Mouse (Mus musculus) intestine, embryonic 16.5 days (tissue): Measurements from ENCODE around the gene Dstn. TPM values are rescaled to one million over a fixed set of nuclear protein-coding genes. Genes with fewer than 3 reads are reported as not detected.

ENCODE experiments used
- ATAC-seq: fragments of 200-750 bp; cut with Nextera tagmentation; 2 replicates; pipeline ENCODE4 v1.8.0; 2017; ENCODE audit warnings: moderate TSS enrichment, moderate library complexity
- H3K27ac ChIP-seq: fragments of 300-500 bp; sonication (generic); 2 replicates; pipeline ENCODE4 v1.5.1; 2014; ENCODE audit warnings: mild to moderate bottlenecking, low read length
- H3K27me3 ChIP-seq: fragments of 300-500 bp; sonication (generic); replicated peaks from 2 replicates; pipeline ENCODE4 v1.6.1; 2014; ENCODE audit warnings: low read length, control low read depth, mixed read lengths; ENCODE audit not compliant: control insufficient read depth, insufficient read depth
- H3K36me3 ChIP-seq: fragments of 300-500 bp; sonication (generic); 2 replicates; pipeline ENCODE4 v1.6.1; 2014; ENCODE audit warnings: low read length, control low read depth; ENCODE audit not compliant: control insufficient read depth, insufficient read depth
- H3K4me1 ChIP-seq: fragments of 300-500 bp; sonication (generic); 2 replicates; pipeline ENCODE4 v1.6.1; 2014; ENCODE audit warnings: low read length, control low read depth, mixed read lengths; ENCODE audit not compliant: control insufficient read depth, insufficient read depth
- H3K4me2 ChIP-seq: fragments of 300-500 bp; sonication (generic); 2 replicates; pipeline ENCODE4 v1.6.1; 2014; ENCODE audit warnings: low read depth, low read length, control low read depth
- H3K4me3 ChIP-seq: fragments of 300-500 bp; sonication (generic); 2 replicates; pipeline ENCODE4 v1.5.1; 2014; ENCODE audit warnings: mild to moderate bottlenecking, low read length
- H3K9ac ChIP-seq: fragments of 300-500 bp; sonication (generic); 2 replicates; pipeline ENCODE4 v1.6.1; 2014; ENCODE audit warnings: low read depth, low read length
- H3K9me3 ChIP-seq: fragments of 300-500 bp; sonication (generic); 2 replicates; pipeline ENCODE4 v1.6.1; 2016; ENCODE audit warnings: low read length, control low read depth; ENCODE audit not compliant: control insufficient read depth
- WGBS: fragments of 180-500 bp; shearing (Covaris S2); extraction: QIAGEN DNeasy Blood & Tissue Kit; methylation state at CpG from one replicate; pipeline ENCODE4 v1.1.7; 2014; 5-methylcytosine and 5-hydroxymethylcytosine counted together
- polyA plus RNA-seq: library from polyadenylated mRNA; unstranded; fragments of >200 nt; fragmentation: Nextera tagmentation; extraction: Ambion mirVana; gene quantifications from 2 replicates; pipeline ENCODE4 v1.2.1, GENCODE M21; 2015

Dstn gene
- polyA plus RNA-seq, 1 experiment from 2014 or later: 822 TPM

GRCm38 (mm10) chr2:143969260-143969659 lies 54.1 kb downstream of the Dstn start:
- H3K9me3 ChIP-seq: no peaks in the 10 kb centered on the region
- no peak for ATAC-seq
- peaks cover 3% of the 10 kb centered on the region; the same call in 1 of the 2 replicates for H3K4me1 ChIP-seq
- H3K27me3 ChIP-seq: no peaks in the 10 kb centered on the region
- WGBS: 94% methylated on average over 7 of the region's 7 CpGs
- H3K27ac ChIP-seq: no peak overlapping the region
- H3K36me3 ChIP-seq: peaks cover 62% of the 10 kb centered on the region
- H3K9ac ChIP-seq: no peak overlapping the region
- H3K4me3 ChIP-seq: no peak overlapping the region
- H3K4me2 ChIP-seq: no peak overlapping the region

DNA sequence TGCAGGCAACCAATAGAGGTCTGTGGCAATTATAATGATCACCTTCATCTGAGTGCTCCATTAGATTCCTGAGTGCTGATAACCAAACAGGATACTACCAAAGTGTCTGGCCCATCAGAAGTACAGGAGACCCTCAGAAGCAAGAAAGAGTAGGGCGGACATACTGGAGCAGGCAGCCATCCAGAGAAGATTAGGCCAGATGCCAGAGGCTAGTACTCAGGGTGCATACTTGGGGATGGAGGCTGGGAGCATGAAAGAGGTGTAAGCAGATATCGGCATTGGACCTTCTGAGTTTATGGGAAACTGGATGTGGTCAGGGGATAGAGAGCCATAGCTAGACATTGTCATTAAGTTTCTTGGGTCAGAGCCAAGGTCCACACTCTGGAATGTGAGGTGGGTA lies 55.7 kb downstream of the Dstn start:
- H3K4me3 ChIP-seq: no peak overlapping the region
- no peak overlapping the region for H3K4me2 ChIP-seq
- ATAC-seq: no peak
- peaks cover 54% of the 10 kb centered on the region for H3K36me3 ChIP-seq
- WGBS: 84% methylated on average over 2 of the region's 2 CpGs
- H3K27ac ChIP-seq: no peak overlapping the region
- no peak overlapping the region for H3K9ac ChIP-seq
- peaks cover 3% of the 10 kb centered on the region; the same call in 1 of the 2 replicates for H3K4me1 ChIP-seq
- H3K27me3 ChIP-seq: no peaks in the 10 kb centered on the region
- H3K9me3 ChIP-seq: no peaks in the 10 kb centered on the region

GRCm38 (mm10) chr2:143971887-143972286 lies 56.8 kb downstream of the Dstn start:
- Histone ChIP-seq H3K4me2 (no peak overlapping the region), H3K27me3 (no peaks in the 10 kb centered on the region), H3K27ac (peak overlapping the region; percentile 71), H3K4me1 (peaks cover 3% of the 10 kb centered on the region; the same call in 1 of the 2 replicates), H3K36me3 (peaks cover 46% of the 10 kb centered on the region), H3K9me3 (no peaks in the 10 kb centered on the region), H3K4me3 (no peak overlapping the region), H3K9ac (no peak overlapping the region)
- ATAC-seq: peak; percentile 73
- WGBS: 82% methylated on average over 2 of the region's 2 CpGs

DNA sequence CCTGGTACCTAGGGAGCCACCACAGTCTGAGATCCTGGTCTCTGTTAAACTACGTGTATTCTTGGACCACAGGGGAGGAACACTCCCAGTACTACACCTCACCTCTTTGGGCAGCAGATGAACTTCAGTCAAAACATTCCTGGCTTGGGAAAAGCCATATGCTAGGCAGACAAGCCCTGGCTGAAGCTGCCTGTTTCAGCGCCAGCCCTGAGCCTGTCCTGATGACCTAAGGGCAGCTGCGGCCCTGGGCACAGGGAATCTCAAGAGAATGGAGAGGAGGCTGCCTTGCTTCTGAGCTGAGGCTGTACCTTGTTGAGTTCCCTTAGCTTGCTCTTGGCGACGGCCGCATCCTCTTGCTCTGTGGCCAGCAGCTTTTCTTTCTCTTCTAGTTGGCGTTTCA lies 58.0 kb downstream of the Dstn start:
- ATAC-seq: no peak
- Histone ChIP-seq H3K9me3 (no peaks in the 10 kb centered on the region), H3K27ac (no peak overlapping the region), H3K4me2 (no peak overlapping the region), H3K27me3 (no peaks in the 10 kb centered on the region), H3K4me3 (no peak overlapping the region), H3K36me3 (peaks cover 35% of the 10 kb centered on the region), H3K9ac (no peak overlapping the region), H3K4me1 (peaks cover 3% of the 10 kb centered on the region; the same call in 1 of the 2 replicates)
- 93% methylated on average over 7 of the region's 7 CpGs for WGBS

- Histone ChIP-seq H3K36me3 (peaks cover 29% of the 10 kb centered on the region), H3K9ac (no peak overlapping the region), H3K27ac (no peak overlapping the region), H3K27me3 (no peaks in the 10 kb centered on the region), H3K4me1 (peaks cover 9% of the 10 kb centered on the region; the same call in 1 of the 2 replicates), H3K4me2 (no peak overlapping the region), H3K9me3 (no peaks in the 10 kb centered on the region), H3K4me3 (no peak overlapping the region)
- no peak for ATAC-seq
- WGBS: 94% methylated on average over 5 of the region's 5 CpGs
These were observed 60.1 kb downstream of the Dstn start for GRCm38 (mm10) chr2:143975146-143975649.

DNA sequence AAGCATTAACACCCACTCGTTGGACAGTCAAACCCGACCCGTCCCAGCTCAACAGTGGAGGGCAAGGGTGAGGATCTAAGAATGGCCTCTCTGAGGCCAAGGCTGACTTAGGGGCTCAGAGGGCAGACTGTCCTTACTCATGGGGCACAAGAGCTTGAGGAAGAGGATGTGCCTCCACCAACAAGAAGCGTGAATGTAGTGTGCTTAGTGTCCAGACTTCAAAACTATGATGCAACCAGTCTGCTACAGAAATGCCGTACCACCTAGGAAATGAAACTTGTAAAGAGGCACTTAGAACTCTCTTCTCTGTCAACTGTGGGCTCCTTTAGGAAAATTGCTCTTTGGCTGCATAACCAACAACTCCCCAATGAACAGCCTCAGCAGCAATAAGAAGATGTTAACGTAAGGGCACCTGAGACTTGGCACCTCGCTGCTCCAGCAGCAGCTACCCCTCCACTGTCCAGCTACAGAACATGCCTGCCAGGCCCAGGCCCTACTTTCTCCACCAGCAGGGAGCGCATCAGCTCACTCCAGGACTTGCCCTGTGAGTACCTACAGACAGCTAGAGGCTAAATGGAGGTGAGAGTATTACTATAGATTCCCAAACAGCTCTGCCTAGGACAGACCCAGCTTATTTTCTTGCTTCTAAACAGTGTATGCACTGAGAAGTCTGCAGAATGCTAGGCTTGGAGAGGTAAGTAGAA lies 63.5 kb downstream of the Dstn start:
- Histone ChIP-seq H3K36me3 (peaks cover 3% of the 10 kb centered on the region; the same call in 1 of the 2 replicates), H3K9ac (no peak overlapping the region), H3K4me3 (no peak overlapping the region), H3K27me3 (no peaks in the 10 kb centered on the region), H3K4me1 (0 out of 2 replicates have a peak, but pooled peaks cover 6% of the 10 kb centered on the region), H3K27ac (no peak overlapping the region), H3K9me3 (no peaks in the 10 kb centered on the region), H3K4me2 (no peak overlapping the region)
- 92% methylated on average over 8 of the region's 8 CpGs for WGBS
- no peak for ATAC-seq

DNA sequence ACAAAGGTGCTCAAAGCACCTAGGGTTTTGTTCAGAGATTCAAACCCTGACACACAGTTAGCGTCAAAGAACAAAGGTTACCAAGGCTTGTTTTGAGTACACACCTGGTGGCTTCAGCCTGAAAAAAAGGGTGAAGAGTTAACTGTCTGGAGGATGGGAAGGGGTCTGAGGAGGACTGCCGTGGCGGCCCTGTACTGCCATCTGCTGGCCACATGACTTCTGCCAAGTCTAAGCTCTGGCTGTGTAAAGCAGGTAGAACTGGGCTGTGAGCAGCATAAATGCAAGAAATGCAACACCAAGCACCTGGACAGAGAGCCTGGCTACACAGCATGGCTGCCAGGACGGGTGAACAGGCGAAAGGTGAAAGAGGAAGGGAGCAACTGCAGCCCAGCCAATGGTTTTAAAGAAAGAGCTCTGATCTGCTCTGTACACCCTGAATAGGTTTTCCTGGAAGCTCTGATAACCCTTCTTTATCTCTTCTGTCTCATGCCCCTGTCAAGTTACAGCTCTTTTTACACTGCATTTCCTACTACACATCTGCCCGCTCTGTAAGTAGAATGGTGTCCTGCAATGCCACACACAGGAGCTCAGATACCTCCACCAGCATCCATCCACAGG lies 65.8 kb downstream of the Dstn start:
- H3K9me3 ChIP-seq: no peaks in the 10 kb centered on the region
- peak; percentile 52 for ATAC-seq
- H3K27ac ChIP-seq: no peak overlapping the region
- no peak overlapping the region for H3K9ac ChIP-seq
- no peak overlapping the region for H3K4me3 ChIP-seq
- H3K4me1 ChIP-seq: 0 out of 2 replicates have a peak, but pooled peaks cover 6% of the 10 kb centered on the region
- no peak overlapping the region for H3K4me2 ChIP-seq
- WGBS: 39% methylated on average over 6 of the region's 6 CpGs
- H3K36me3 ChIP-seq: peaks cover 8% of the 10 kb centered on the region
- H3K27me3 ChIP-seq: no peaks in the 10 kb centered on the region

- ATAC-seq: no peak
- H3K4me3 ChIP-seq: no peak overlapping the region
- H3K36me3 ChIP-seq: peaks cover 10% of the 10 kb centered on the region
- H3K27me3 ChIP-seq: no peaks in the 10 kb centered on the region
- H3K27ac ChIP-seq: no peak overlapping the region
- WGBS: 84% methylated on average over 4 of the region's 4 CpGs
- H3K4me1 ChIP-seq: 0 out of 2 replicates have a peak, but pooled peaks cover 6% of the 10 kb centered on the region
- no peaks in the 10 kb centered on the region for H3K9me3 ChIP-seq
- no peak overlapping the region for H3K4me2 ChIP-seq
- no peak overlapping the region for H3K9ac ChIP-seq
These were observed 67.0 kb downstream of the Dstn start for GRCm38 (mm10) chr2:143982152-143982551.

GRCm38 (mm10) chr2:143982901-143983300 lies 67.8 kb downstream of the Dstn start:
- H3K27ac ChIP-seq: no peak overlapping the region
- 0 out of 2 replicates have a peak, but pooled peaks have one; percentile 27 for ATAC-seq
- H3K4me2 ChIP-seq: no peak overlapping the region
- 0 out of 2 replicates have a peak, but pooled peaks cover 6% of the 10 kb centered on the region for H3K4me1 ChIP-seq
- H3K9me3 ChIP-seq: no peaks in the 10 kb centered on the region
- 58% methylated on average over 3 of the region's 3 CpGs for WGBS
- H3K4me3 ChIP-seq: no peak overlapping the region
- H3K36me3 ChIP-seq: peaks cover 10% of the 10 kb centered on the region
- H3K27me3 ChIP-seq: no peaks in the 10 kb centered on the region
- H3K9ac ChIP-seq: no peak overlapping the region
